ENCODE assay signal across 9 mouse cellular contexts in the genomic region with DNA sequence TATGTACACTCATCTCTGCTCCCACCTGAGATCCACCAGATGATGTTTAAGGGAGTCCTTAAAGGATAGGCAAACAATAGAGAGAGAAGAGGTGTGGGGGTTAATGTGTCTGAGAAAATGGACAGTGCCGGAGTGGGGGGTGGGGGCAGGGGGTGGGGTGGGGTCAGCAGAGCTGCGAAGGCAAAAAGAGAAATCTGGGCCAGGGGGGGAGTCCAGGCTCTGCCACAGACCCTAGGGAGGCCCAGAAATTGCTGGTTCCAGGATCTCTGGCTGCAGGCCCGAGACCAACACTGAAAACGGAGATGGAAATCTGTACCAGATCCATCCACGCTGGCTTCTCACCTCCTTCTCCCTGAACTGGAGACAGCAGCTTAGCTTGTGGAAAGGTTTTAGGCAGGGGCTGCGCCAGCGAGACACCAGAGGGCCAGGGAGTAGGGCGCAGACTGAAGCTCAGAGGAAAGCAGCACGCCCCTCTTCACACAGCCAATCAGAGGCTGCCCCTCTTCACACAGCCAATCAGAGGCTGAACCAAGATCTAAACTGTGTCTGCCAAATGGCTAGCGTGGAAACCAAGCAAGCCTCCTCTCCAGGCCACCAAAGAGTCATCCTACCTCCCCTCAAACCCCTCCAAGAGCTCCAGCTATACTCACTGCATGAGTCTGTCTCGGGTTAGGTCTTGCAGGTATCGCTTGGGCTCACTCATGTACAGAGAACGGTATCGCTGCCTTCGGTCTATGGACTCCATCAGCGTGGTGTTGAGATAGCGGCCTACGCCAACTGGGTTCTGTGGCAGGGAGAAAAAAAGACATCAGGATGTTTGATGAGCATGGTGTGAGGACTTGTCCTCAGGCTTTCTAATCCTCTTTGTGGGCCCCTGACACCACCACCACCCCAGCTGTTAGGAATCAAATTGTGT. TPM values are rescaled to one million over a fixed set of nuclear protein-coding genes. Genes with fewer than 3 reads are reported as not detected.
A peak's percentile ranks its signal among the peaks of the same experiment; 100 is the strongest.
DNase-seq lines count a peak whose midpoint lies in the region; ATAC-seq and TF ChIP-seq lines count a peak whose summit lies in the region.
"Had no signal": no experiment of that assay in that cellular context is flagged by ENCODE, and none has a peak within 500 bp of the region (broad histone marks: within the 10 kb centered on the region; RNA-seq: fewer than 3 reads in every experiment).

No protein-coding gene starts in this region.

- 0 out of 2 replicates have a peak, but pooled peaks cover 3% of the 10 kb centered on the region for H3K4me1 ChIP-seq in heart, embryonic 12.5 days (replicated peaks)
- no peaks in the 10 kb centered on the region for H3K4me1 ChIP-seq in cortical plate, adult 2 months (ENCODE audit: control insufficient read depth, insufficient read depth, low read length)
- H3K4me1 ChIP-seq in hindbrain, embryonic 16.5 days (ENCODE audit: control insufficient read depth, insufficient read depth, low read depth, low read length) = no peaks in the 10 kb centered on the region
- no peaks in the 10 kb centered on the region for H3K4me1 ChIP-seq in midbrain, embryonic 14.5 days (ENCODE audit: control insufficient read depth, insufficient read depth, low read length)

- no peaks in the 10 kb centered on the region for H3K36me3 ChIP-seq in heart, embryonic 12.5 days
- H3K36me3 ChIP-seq in hindbrain, embryonic 16.5 days (ENCODE audit: control insufficient read depth, insufficient read depth, low read length) = no peaks in the 10 kb centered on the region
- H3K36me3 ChIP-seq in midbrain, embryonic 14.5 days (ENCODE audit: control insufficient read depth, insufficient read depth, low read length) = no peaks in the 10 kb centered on the region

- no peak for DNase-seq in heart, postnatal 14 days
- DNase-seq in midbrain, embryonic 14.5 days = peak; percentile 71
- no peak for DNase-seq in right cerebral cortex, adult 2 months (ENCODE audit: low spot score in 2 of 2)
- no peak for DNase-seq in spleen, postnatal 4 days (ENCODE audit: low spot score in 2 of 2)
- DNase-seq in spleen, adult 18-20 months = no peak

- H3K4me2 ChIP-seq in heart, embryonic 12.5 days = peak overlapping the region; percentile 60
- peak overlapping the region; percentile 46 for H3K4me2 ChIP-seq in hindbrain, embryonic 16.5 days (ENCODE audit: low read length)
- H3K4me2 ChIP-seq in midbrain, embryonic 14.5 days (ENCODE audit: low read length) = peak overlapping the region; percentile 45

- H3K9me3 ChIP-seq in heart, embryonic 12.5 days (replicated peaks) = 0 out of 2 replicates have a peak, but pooled peaks cover 3% of the 10 kb centered on the region
- H3K9me3 ChIP-seq in hindbrain, embryonic 16.5 days (ENCODE audit: control insufficient read depth, low read length) = no peaks in the 10 kb centered on the region
- H3K9me3 ChIP-seq in midbrain, embryonic 14.5 days (ENCODE audit: control insufficient read depth, low read length) = no peaks in the 10 kb centered on the region

- H3K27ac ChIP-seq in heart, embryonic 12.5 days (ENCODE audit: poor library complexity, severe bottlenecking) = no peak overlapping the region
- no peak overlapping the region for H3K27ac ChIP-seq in cortical plate, adult 2 months (ENCODE audit: insufficient read depth, low read length)
- H3K27ac ChIP-seq in hindbrain, embryonic 16.5 days (ENCODE audit: low read depth, low read length) = no peak overlapping the region; the same call in 1 of the 2 replicates
- H3K27ac ChIP-seq in midbrain, embryonic 14.5 days (replicated peaks; ENCODE audit: low read depth, low read length) = no peak overlapping the region

- peak; percentile 88 for ATAC-seq in heart, embryonic 12.5 days (ENCODE audit: insufficient number of reproducible peaks, low FRiP score)
- ATAC-seq in hindbrain, embryonic 16.5 days = peak; percentile 95
- peak; percentile 83; the same call in 1 of the 2 replicates for ATAC-seq in midbrain, embryonic 14.5 days (ENCODE audit: low FRiP score, low TSS enrichment)

- intact Hi-C loops in heart, postnatal 14 days (cut with DNase I) = no loop called here

- no peaks in the 10 kb centered on the region for H3K27me3 ChIP-seq in heart, embryonic 12.5 days (replicated peaks)
- H3K27me3 ChIP-seq in hindbrain, embryonic 16.5 days (replicated peaks; ENCODE audit: control insufficient read depth, insufficient read depth, low read length) = no peaks in the 10 kb centered on the region
- no peaks in the 10 kb centered on the region for H3K27me3 ChIP-seq in midbrain, embryonic 14.5 days (ENCODE audit: control insufficient read depth, insufficient read depth, low read length)

- 0 out of 2 replicates have a peak overlapping the region, but pooled peaks have one; percentile 15 for H3K9ac ChIP-seq in heart, embryonic 12.5 days
- peak overlapping the region; percentile 44; the same call in 1 of the 2 replicates for H3K9ac ChIP-seq in hindbrain, embryonic 16.5 days (ENCODE audit: low read depth, low read length)
- 0 out of 2 replicates have a peak overlapping the region, but pooled peaks have one; percentile 12 for H3K9ac ChIP-seq in midbrain, embryonic 14.5 days (replicated peaks; ENCODE audit: low read length)

- TF ChIP-seq POLR2A in cortical plate, adult 2 months (IDR thresholded peaks at IDR 0.05; ENCODE audit: extremely low read depth, insufficient read depth, low read length) = peak; percentile 58; the same call in 1 of the 2 replicates

- no peak for TF ChIP-seq CTCF in cortical plate, adult 2 months (IDR thresholded peaks at IDR 0.05; ENCODE audit: extremely low read depth, insufficient read depth, low read length)

- H3K4me3 ChIP-seq in heart, embryonic 12.5 days = peak overlapping the region; percentile 7; the same call in 1 of the 2 replicates
- peak overlapping the region; percentile 23 for H3K4me3 ChIP-seq in cortical plate, adult 2 months (ENCODE audit: insufficient read depth, low read length)
- H3K4me3 ChIP-seq in hindbrain, embryonic 16.5 days (ENCODE audit: low read length) = peak overlapping the region; percentile 26
- H3K4me3 ChIP-seq in midbrain, embryonic 14.5 days (replicated peaks; ENCODE audit: low read depth, low read length) = 0 out of 2 replicates have a peak overlapping the region, but pooled peaks have one; percentile 10
- H3K4me3 ChIP-seq: erythroblast, embryonic 14.5 days had no signal

- WGBS in heart, embryonic 12.5 days = 35% methylated on average over 18 of the region's 18 CpGs
- 44% methylated on average over 18 of the region's 18 CpGs for WGBS in hindbrain, embryonic 16.5 days
- WGBS in midbrain, embryonic 14.5 days = 39% methylated on average over 18 of the region's 18 CpGs

RNA-seq across cellular contexts. Expression of a gene that starts 10.1 kb away (rescaled TPM):
- polyA plus RNA-seq in heart, embryonic 12.5 days (2016; fragmentation: Nextera tagmentation; extraction: Ambion mirVana) = 0.50 and 1.5 TPM in 2 replicates
- not detected for total RNA-seq in heart, postnatal 14 days (2021)
- 0.08 and 0.11 TPM in 2 replicates for polyA plus RNA-seq in cortical plate, adult 2 months (2012; rRNA removed)
- polyA plus RNA-seq in hindbrain, embryonic 16.5 days (2015; fragmentation: Nextera tagmentation; extraction: Ambion mirVana) = 0.17 TPM in 1 of 2 replicates, not detected in the other
- not detected in 2 replicates for polyA plus RNA-seq in midbrain, embryonic 14.5 days (2014; fragmentation: Nextera tagmentation; extraction: Ambion mirVana)
- polyA plus RNA-seq: erythroblast, embryonic 14.5 days had no signal

RNA-seq across cellular contexts. Expression of a gene that starts 15.3 kb away (rescaled TPM):
- 0.57 and 0.91 TPM in 2 replicates for polyA plus RNA-seq in heart, embryonic 12.5 days (2016; fragmentation: Nextera tagmentation; extraction: Ambion mirVana)
- total RNA-seq in heart, postnatal 14 days (2021) = under 1 TPM; 0.15 to 0.24 TPM
- 1.3 and 1.9 TPM in 2 replicates for polyA plus RNA-seq in cortical plate, adult 2 months (2012; rRNA removed)
- 1.5 and 1.6 TPM in 2 replicates for polyA plus RNA-seq in hindbrain, embryonic 16.5 days (2015; fragmentation: Nextera tagmentation; extraction: Ambion mirVana)
- 3.3 and 3.5 TPM in 2 replicates for polyA plus RNA-seq in midbrain, embryonic 14.5 days (2014; fragmentation: Nextera tagmentation; extraction: Ambion mirVana)
- polyA plus RNA-seq: erythroblast, embryonic 14.5 days had no signal

RNA-seq across cellular contexts. Expression of a gene that starts 44.0 kb away (rescaled TPM):
- 12.3 and 13.6 TPM in 2 replicates for polyA plus RNA-seq in heart, embryonic 12.5 days (2016; fragmentation: Nextera tagmentation; extraction: Ambion mirVana)
- 1 to 10 TPM; 4.7 to 5.2 TPM for total RNA-seq in heart, postnatal 14 days (2021)
- polyA plus RNA-seq in cortical plate, adult 2 months (2012; rRNA removed) = 10.4 and 10.7 TPM in 2 replicates
- polyA plus RNA-seq in hindbrain, embryonic 16.5 days (2015; fragmentation: Nextera tagmentation; extraction: Ambion mirVana) = 9.3 and 10.8 TPM in 2 replicates
- 7.8 and 8.8 TPM in 2 replicates for polyA plus RNA-seq in midbrain, embryonic 14.5 days (2014; fragmentation: Nextera tagmentation; extraction: Ambion mirVana)

RNA-seq across cellular contexts. Expression of a gene that starts 46.1 kb away (rescaled TPM):
- 3.9 and 4.7 TPM in 2 replicates for polyA plus RNA-seq in heart, embryonic 12.5 days (2016; fragmentation: Nextera tagmentation; extraction: Ambion mirVana)
- total RNA-seq in heart, postnatal 14 days (2021) = 1 to 10 TPM; 2.5 to 3.8 TPM
- polyA plus RNA-seq in cortical plate, adult 2 months (2012; rRNA removed) = 95.3 and 97.6 TPM in 2 replicates
- polyA plus RNA-seq in hindbrain, embryonic 16.5 days (2015; fragmentation: Nextera tagmentation; extraction: Ambion mirVana) = 4.0 and 5.3 TPM in 2 replicates
- polyA plus RNA-seq in midbrain, embryonic 14.5 days (2014; fragmentation: Nextera tagmentation; extraction: Ambion mirVana) = 18.2 and 20.9 TPM in 2 replicates
